Mouse (Mus musculus) MEL (cell line): ENCODE results near the gene Olfr90. TPM values are rescaled to one million over a fixed set of nuclear protein-coding genes. Genes with fewer than 3 reads are reported as not detected.

Experiments used
- DNase-seq: peaks from one replicate; pipeline ENCODE4 v3.0.0; 2011; ENCODE audit warnings: low read depth, low spot score
- H3K27ac ChIP-seq: 2 replicates; pipeline ENCODE4 v1.5.1; 2012; ENCODE audit warnings: low read depth, mild to moderate bottlenecking, control low read depth, low read length, moderate library complexity; ENCODE audit not compliant: control insufficient read depth
- H3K27me3 ChIP-seq, 2 experiments: fragments of 150-350 bp in 1 of 2; sonication (generic) in 1 of 2; 2 replicates each; pipeline ENCODE4 v1.6.1; 2012; ENCODE audit warnings: low read length in 2 of 2, mild to moderate bottlenecking in 2 of 2, improper control_type of control experiment in 1 of 2, moderate library complexity in 1 of 2; ENCODE audit not compliant: insufficient read depth in 2 of 2, control insufficient read depth in 1 of 2
- H3K36me3 ChIP-seq, 2 experiments: 2 replicates each; pipeline ENCODE4 v1.6.1; 2012 to 2014; ENCODE audit warnings: low read length in 2 of 2, improper control_type of control experiment in 1 of 2, inconsistent platforms in 1 of 2, mild to moderate bottlenecking in 1 of 2; ENCODE audit not compliant: insufficient read depth in 2 of 2, control insufficient read depth in 1 of 2
- H3K4me1 ChIP-seq, 2 experiments: fragments of 150-350 bp in 1 of 2; sonication (generic) in 1 of 2; 2 replicates each; pipeline ENCODE4 v1.6.1; 2012; ENCODE audit warnings: low read length in 2 of 2, improper control_type of control experiment in 1 of 2, mild to moderate bottlenecking in 1 of 2; ENCODE audit not compliant: insufficient read depth in 2 of 2, control insufficient read depth in 1 of 2
- H3K4me3 ChIP-seq, 2 experiments: fragments of 150-350 bp in 1 of 2; sonication (generic) in 1 of 2; 2 replicates each; pipeline ENCODE4 v1.5.1; 2012; ENCODE audit warnings: low read depth in 2 of 2, low read length in 2 of 2, mild to moderate bottlenecking in 2 of 2, moderate library complexity in 2 of 2, control low read depth in 1 of 2, improper control_type of control experiment in 1 of 2; ENCODE audit not compliant: control insufficient read depth in 1 of 2, insufficient read depth in 1 of 2
- H3K79me2 ChIP-seq: 2 replicates; pipeline ENCODE4 v1.6.1; 2012; ENCODE audit warnings: mild to moderate bottlenecking, low read length, moderate library complexity; ENCODE audit not compliant: control insufficient read depth, poor library complexity, insufficient read depth
- H3K9ac ChIP-seq: 2 replicates; pipeline ENCODE4 v1.6.1; 2012; ENCODE audit warnings: low read depth, mild to moderate bottlenecking, control low read depth, low read length, moderate library complexity; ENCODE audit not compliant: control insufficient read depth, poor library complexity, severe bottlenecking
- H3K9me3 ChIP-seq: fragments of 150-350 bp; sonication (generic); replicated peaks from 2 replicates; pipeline ENCODE4 v1.6.1; 2012; ENCODE audit warnings: mild to moderate bottlenecking, low read length, improper control_type of control experiment, moderate library complexity; ENCODE audit not compliant: insufficient read depth
- BHLHE40 ChIP-seq: IDR thresholded peaks from 2 replicates; pipeline ENCODE4 v1.6.1; 2012; ENCODE audit warnings: low read depth, mild to moderate bottlenecking, inconsistent platforms, low read length, improper control_type of control experiment, borderline replicate concordance
- CHD1 ChIP-seq: IDR thresholded peaks from 2 replicates; pipeline ENCODE4 v1.6.1; 2012; ENCODE audit warnings: low read depth, mild to moderate bottlenecking, inconsistent platforms, low read length, improper control_type of control experiment
- CHD2 ChIP-seq: IDR thresholded peaks from 2 replicates; pipeline ENCODE4 v1.6.1; 2011; ENCODE audit warnings: low read length, improper control_type of control experiment
- CTCF ChIP-seq, 3 experiments: IDR thresholded peaks in 2 of 3; conservative IDR thresholded peaks in 1 of 3; 2 replicates each; pipeline ENCODE4 v1.5.1; 2011 to 2012; ENCODE audit warnings: low read length in 3 of 3, low read depth in 2 of 3, mild to moderate bottlenecking in 2 of 3, improper control_type of control experiment in 1 of 3, inconsistent platforms in 1 of 3, mixed read lengths in 1 of 3, moderate library complexity in 1 of 3; ENCODE audit not compliant: control insufficient read depth in 1 of 3, insufficient read depth in 1 of 3, poor library complexity in 1 of 3, severe bottlenecking in 1 of 3
- E2F4 ChIP-seq: IDR thresholded peaks from 2 replicates; pipeline ENCODE4 v1.6.1; 2011; ENCODE audit warnings: low read depth, low read length, improper control_type of control experiment, borderline replicate concordance
- ELF1 ChIP-seq: IDR thresholded peaks from 2 replicates; pipeline ENCODE4 v1.6.1; 2014; ENCODE audit warnings: low read depth, mild to moderate bottlenecking, inconsistent platforms, low read length, improper control_type of control experiment, moderate library complexity
- EP300 ChIP-seq, 2 experiments: IDR thresholded peaks; 2 replicates each; pipeline ENCODE4 v1.6.1; 2011; ENCODE audit warnings: improper control_type of control experiment in 2 of 2, low read length in 2 of 2, low read depth in 1 of 2, mild to moderate bottlenecking in 1 of 2
- ETS1 ChIP-seq: IDR thresholded peaks from 2 replicates; pipeline ENCODE4 v1.6.1; 2012; ENCODE audit warnings: low read depth, mild to moderate bottlenecking, inconsistent platforms, low read length, improper control_type of control experiment, moderate library complexity
- GABPA ChIP-seq: IDR thresholded peaks from 2 replicates; pipeline ENCODE4 v1.6.1; 2012; ENCODE audit warnings: low read depth, mild to moderate bottlenecking, inconsistent platforms, low read length, improper control_type of control experiment, moderate library complexity
- GATA1 ChIP-seq: IDR thresholded peaks from 2 replicates; pipeline ENCODE4 v1.6.1; 2011; ENCODE audit warnings: low read depth, low read length, improper control_type of control experiment
- HCFC1 ChIP-seq: IDR thresholded peaks from 2 replicates; pipeline ENCODE4 v1.6.1; 2012; ENCODE audit warnings: low read depth, mild to moderate bottlenecking, inconsistent platforms, low read length, improper control_type of control experiment, moderate library complexity
- JUND ChIP-seq: IDR thresholded peaks from 2 replicates; pipeline ENCODE4 v1.6.1; 2011; ENCODE audit warnings: low read depth, mild to moderate bottlenecking, improper control_type of control experiment, low read length
- KAT2A ChIP-seq: conservative IDR thresholded peaks from 2 replicates; pipeline ENCODE4 v1.6.1; 2012; ENCODE audit warnings: low read depth, low read length, improper control_type of control experiment, inconsistent platforms
- MAFK ChIP-seq: IDR thresholded peaks from 2 replicates; pipeline ENCODE4 v1.6.1; 2011; ENCODE audit warnings: low read depth, mild to moderate bottlenecking, low read length, improper control_type of control experiment, borderline replicate concordance
- MAZ ChIP-seq: IDR thresholded peaks from 2 replicates; pipeline ENCODE4 v1.6.1; 2012; ENCODE audit warnings: low read depth, mild to moderate bottlenecking, inconsistent platforms, low read length, improper control_type of control experiment
- MXI1 ChIP-seq: IDR thresholded peaks from 2 replicates; pipeline ENCODE4 v1.6.1; 2011; ENCODE audit warnings: mild to moderate bottlenecking, low read depth, low read length, improper control_type of control experiment
- MYB ChIP-seq: IDR thresholded peaks from 2 replicates; pipeline ENCODE4 v1.6.1; 2011; ENCODE audit warnings: mild to moderate bottlenecking, low read depth, low read length, improper control_type of control experiment
- NELFE ChIP-seq: IDR thresholded peaks from 2 replicates; pipeline ENCODE4 v1.6.1; 2011; ENCODE audit warnings: low read depth, low read length, improper control_type of control experiment
- POLR2AphosphoS2 ChIP-seq: IDR thresholded peaks from 2 replicates; pipeline ENCODE4 v1.6.1; 2011; ENCODE audit warnings: low read length, improper control_type of control experiment
- POLR2AphosphoS5 ChIP-seq: IDR thresholded peaks from 2 replicates; pipeline ENCODE4 v1.6.1; 2012; ENCODE audit warnings: low read depth, borderline replicate concordance, mild to moderate bottlenecking, inconsistent platforms, low read length, moderate library complexity, mixed read lengths
- RCOR1 ChIP-seq: IDR thresholded peaks from 2 replicates; pipeline ENCODE4 v1.6.1; 2012; ENCODE audit warnings: low read depth, mild to moderate bottlenecking, inconsistent platforms, low read length, improper control_type of control experiment
- TAL1 ChIP-seq: IDR thresholded peaks from 2 replicates; pipeline ENCODE4 v1.6.1; 2012; ENCODE audit warnings: mild to moderate bottlenecking, inconsistent platforms, low read length, moderate library complexity, mixed read lengths
- TCF12 ChIP-seq: IDR thresholded peaks from 2 replicates; pipeline ENCODE4 v1.6.1; 2014; ENCODE audit warnings: low read depth, mild to moderate bottlenecking, inconsistent platforms, low read length, improper control_type of control experiment, moderate library complexity
- UBTF ChIP-seq: IDR thresholded peaks from 2 replicates; pipeline ENCODE4 v1.6.1; 2012; ENCODE audit warnings: low read depth, mild to moderate bottlenecking, inconsistent platforms, low read length, improper control_type of control experiment, moderate library complexity, borderline replicate concordance; ENCODE audit not compliant: insufficient read depth
- USF2 ChIP-seq, 2 experiments: IDR thresholded peaks; 2 replicates each; pipeline ENCODE4 v1.6.1; 2011 to 2012; ENCODE audit warnings: improper control_type of control experiment in 2 of 2, low read length in 2 of 2, borderline replicate concordance in 1 of 2, inconsistent platforms in 1 of 2, low read depth in 1 of 2, mild to moderate bottlenecking in 1 of 2; ENCODE audit not compliant: insufficient read depth in 1 of 2
- ZC3H11A ChIP-seq: IDR thresholded peaks from 2 replicates; pipeline ENCODE4 v1.6.1; 2012; ENCODE audit warnings: low read depth, mild to moderate bottlenecking, inconsistent platforms, low read length, improper control_type of control experiment
- ZKSCAN1 ChIP-seq: IDR thresholded peaks from 2 replicates; pipeline ENCODE4 v1.6.1; 2012; ENCODE audit warnings: low read depth, mild to moderate bottlenecking, inconsistent platforms, low read length, improper control_type of control experiment, moderate library complexity
- ZMIZ1 ChIP-seq: IDR thresholded peaks from 2 replicates; pipeline ENCODE4 v1.6.1; 2012; ENCODE audit warnings: low read depth, mild to moderate bottlenecking, inconsistent platforms, low read length, improper control_type of control experiment, moderate library complexity
- ZNF384 ChIP-seq: IDR thresholded peaks from 2 replicates; pipeline ENCODE4 v1.6.1; 2012; ENCODE audit warnings: low read depth, mild to moderate bottlenecking, inconsistent platforms, low read length, improper control_type of control experiment
- polyA plus RNA-seq, 2 experiments: library from polyadenylated mRNA; stranded (reverse) in 1 of 2; unstranded in 1 of 2; fragments of >175 nt in 1 of 2; fragments of >200 nt in 1 of 2; gene quantifications; 2 replicates each; pipeline versions ENCODE4 v1.2.1 to v1.2.4; 2012; ENCODE audit warnings: low replicate concordance in 2 of 2, low read depth in 1 of 2; ENCODE audit not compliant: insufficient read length in 2 of 2, insufficient read depth in 1 of 2, missing spikeins in 1 of 2
- total RNA-seq: library from RNA; depleted of rRNA; stranded (reverse); fragments of 300-350 nt; gene quantifications from 2 replicates; pipeline ENCODE4 v1.2.3, GENCODE M21; 2012

The Olfr90 gene
- total and polyA plus RNA-seq, 3 experiments, result 0.08 TPM; not detected in 1

DNA sequence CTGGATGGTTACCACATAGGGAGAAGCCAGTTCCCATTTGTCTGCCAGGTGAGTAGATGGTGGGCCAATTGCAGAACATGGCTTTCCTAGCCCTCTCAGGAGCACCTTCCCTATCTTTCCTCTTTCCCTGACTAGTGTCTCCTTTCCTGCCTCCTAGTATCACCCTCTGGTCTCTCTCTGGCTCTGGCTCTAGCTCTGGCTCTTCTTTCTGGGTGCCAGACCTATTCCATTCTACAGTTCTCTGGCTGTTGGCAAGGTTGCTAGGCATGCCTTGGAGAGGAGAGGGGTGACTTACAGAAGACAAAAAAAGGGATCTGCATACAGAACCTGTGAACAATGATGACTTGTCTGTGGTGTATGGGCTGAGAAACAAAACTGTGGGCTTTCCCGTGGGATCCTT is 20.4 kb downstream of the Olfr90 start:
- no peak for DNase-seq
- Histone ChIP-seq H3K4me3 (no peak overlapping the region), H3K9ac (no peak overlapping the region), H3K27me3 (no peaks in the 10 kb centered on the region), H3K4me1 (peaks cover 0 to 3% of the 10 kb centered on the region in 2 experiments; a peak in 1 of 4 replicates), H3K36me3 (peaks cover 0 to 5% of the 10 kb centered on the region in 2 experiments; a peak in 2 of 4 replicates), H3K9me3 (no peaks in the 10 kb centered on the region), H3K79me2 (no peaks in the 10 kb centered on the region), H3K27ac (no peak overlapping the region)
- TF ChIP-seq POLR2AphosphoS5 (no peak), ZNF384 (no peak), ETS1 (no peak), JUND (no peak), ZKSCAN1 (no peak), E2F4 (no peak), ZC3H11A (no peak), UBTF (no peak), POLR2AphosphoS2 (no peak)

DNA sequence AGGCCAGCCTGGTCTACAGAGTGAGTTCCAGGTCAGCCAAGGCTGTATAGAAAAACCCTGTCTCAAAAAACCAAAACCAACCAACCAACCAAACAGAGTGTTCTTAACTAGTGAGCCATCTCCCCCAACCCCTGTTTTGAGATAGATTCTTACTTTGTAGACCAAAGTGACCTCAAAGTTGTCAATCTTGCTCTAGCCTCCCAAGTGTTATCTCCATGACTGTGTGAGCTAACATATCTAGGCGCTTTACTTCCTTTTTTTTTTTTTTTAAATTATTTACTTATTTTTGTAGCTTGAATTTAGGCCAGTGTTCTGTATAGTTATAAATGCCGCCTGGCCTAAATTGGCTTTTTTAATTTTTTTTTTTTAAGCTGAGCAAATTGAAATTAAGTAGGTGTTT is 22.3 kb downstream of the Olfr90 start:
- H3K4me1 ChIP-seq, result peaks cover 0 to 3% of the 10 kb centered on the region in 2 experiments; a peak in 1 of 4 replicates
- no peaks in the 10 kb centered on the region for H3K9me3 ChIP-seq
- TF ChIP-seq MAFK, result 0 out of 2 replicates have a peak, but pooled peaks have one; percentile 28
- TF ChIP-seq CHD2, result no peak
- TF ChIP-seq ELF1, result peak; percentile 9; the same call in 1 of the 2 replicates
- TF ChIP-seq GABPA, result no peak
- no peak for TF ChIP-seq MYB
- no peak for TF ChIP-seq POLR2AphosphoS5
- TF ChIP-seq ZKSCAN1, result no peak
- no peak for TF ChIP-seq JUND
- TF ChIP-seq USF2 (IDR thresholded peaks at IDR 0.05; ENCODE audit: borderline replicate concordance in 1 of 2, insufficient read depth in 1 of 2, low read depth in 1 of 2, low read length in 2 of 2), result no peak
- TF ChIP-seq GATA1, result peak; percentile 84
- TF ChIP-seq E2F4, result no peak
- TF ChIP-seq TAL1, result no peak
- no peak for TF ChIP-seq UBTF
- peak; percentile 58 to 82; a peak in 3 of 4 replicates for TF ChIP-seq EP300 (IDR thresholded peaks at IDR 0.05; ENCODE audit: low read depth in 1 of 2, low read length in 2 of 2)
- TF ChIP-seq RCOR1, result peak; percentile 71
- TF ChIP-seq CHD1, result no peak
- TF ChIP-seq ETS1, result peak; percentile 50; the same call in 1 of the 2 replicates
- TF ChIP-seq NELFE, result no peak
- no peak for TF ChIP-seq POLR2AphosphoS2
- TF ChIP-seq HCFC1, result 0 out of 2 replicates have a peak, but pooled peaks have one; percentile 13
- no peak for TF ChIP-seq CTCF (IDR thresholded peaks at IDR 0.05 in 2 of 3, conservative IDR thresholded peaks at IDR 0.05 in 1 of 3; ENCODE audit: control insufficient read depth in 1 of 3, insufficient read depth in 1 of 3, low read depth in 2 of 3, low read length in 3 of 3, poor library complexity in 1 of 3, severe bottlenecking in 1 of 3)
- peak; percentile 95 for TF ChIP-seq ZNF384
- no peak for TF ChIP-seq MXI1
- no peak for TF ChIP-seq MAZ
- TF ChIP-seq BHLHE40, result no peak
- TF ChIP-seq TCF12, result peak; percentile 27; the same call in 1 of the 2 replicates
- no peak for TF ChIP-seq ZMIZ1
- no peak for TF ChIP-seq KAT2A
- H3K4me3 ChIP-seq, result no peak overlapping the region
- peaks cover 0 to 5% of the 10 kb centered on the region in 2 experiments; a peak in 2 of 4 replicates for H3K36me3 ChIP-seq
- H3K79me2 ChIP-seq, result no peaks in the 10 kb centered on the region
- H3K27ac ChIP-seq, result no peak overlapping the region
- peak; percentile 76 for DNase-seq
- H3K9ac ChIP-seq, result no peak overlapping the region
- no peaks in the 10 kb centered on the region for H3K27me3 ChIP-seq
